Comparison of ENCODE assay signal across 19 mouse cellular contexts in the genomic region with DNA sequence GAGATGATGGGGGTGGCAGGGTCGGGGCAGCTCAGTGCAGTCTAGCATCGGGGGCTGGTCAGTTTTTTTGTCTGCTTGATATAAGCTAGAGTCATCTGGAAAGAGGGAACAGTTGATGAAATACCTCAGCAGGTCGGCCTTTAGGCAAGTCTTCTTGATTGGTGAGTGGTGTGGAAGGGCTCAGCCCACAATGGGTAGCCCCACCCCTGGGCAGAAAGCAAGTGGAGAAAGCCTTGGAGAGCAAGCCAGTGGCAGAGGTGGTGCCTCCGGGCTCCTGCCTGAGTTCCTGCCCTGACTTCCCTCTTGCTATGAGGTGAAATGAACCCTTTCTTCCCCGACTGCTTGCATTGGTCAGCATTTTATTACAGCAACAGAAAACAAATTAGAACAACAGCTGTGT. TPM values are rescaled to one million over a fixed set of nuclear protein-coding genes. Genes with fewer than 3 reads are reported as not detected.
DNase-seq lines count a peak whose midpoint lies in the region; ATAC-seq and TF ChIP-seq lines count a peak whose summit lies in the region.
"Had no signal": no experiment of that assay in that cellular context is flagged by ENCODE, and none has a peak within 500 bp of the region (broad histone marks: within the 10 kb centered on the region; RNA-seq: fewer than 3 reads in every experiment).

No protein-coding gene starts in this region.

- H3K27me3 ChIP-seq in heart, embryonic 14.5 days (ENCODE audit: control insufficient read depth, insufficient read depth, low read length) = no peaks in the 10 kb centered on the region
- no peaks in the 10 kb centered on the region for H3K27me3 ChIP-seq in heart, adult 2 months (ENCODE audit: control insufficient read depth, insufficient read depth, low read length)
- no peaks in the 10 kb centered on the region for H3K27me3 ChIP-seq in limb, embryonic 12.5 days
- H3K27me3 ChIP-seq: heart, embryonic 15.5 days; neural tube, embryonic 15.5 days; stomach, embryonic 15.5 days had no signal

- TF ChIP-seq CTCF in heart, adult 2 months (IDR thresholded peaks at IDR 0.05) = no peak
- no peak for TF ChIP-seq CTCF in left cerebral cortex, adult 2 months (IDR thresholded peaks at IDR 0.05)

- no peak for TF ChIP-seq POLR2A in heart, adult 2 months (IDR thresholded peaks at IDR 0.05; ENCODE audit: insufficient read depth, low read depth, low read length)

- H3K9ac ChIP-seq in heart, embryonic 14.5 days (ENCODE audit: low read length) = peak overlapping the region; percentile 27; the same call in 1 of the 2 replicates
- no peak overlapping the region for H3K9ac ChIP-seq in heart, adult 2 months (ENCODE audit: low read depth, low read length)
- no peak overlapping the region for H3K9ac ChIP-seq in limb, embryonic 12.5 days (replicated peaks)
- H3K9ac ChIP-seq: heart, embryonic 15.5 days; neural tube, embryonic 15.5 days; stomach, embryonic 15.5 days had no signal

- H3K36me3 ChIP-seq in heart, embryonic 14.5 days (ENCODE audit: control insufficient read depth, insufficient read depth, low read length) = peaks cover 18% of the 10 kb centered on the region; the same call in 1 of the 2 replicates
- H3K36me3 ChIP-seq in heart, adult 2 months (ENCODE audit: control insufficient read depth, insufficient read depth, low read length) = no peaks in the 10 kb centered on the region
- peaks cover 20% of the 10 kb centered on the region; the same call in 1 of the 2 replicates for H3K36me3 ChIP-seq in limb, embryonic 12.5 days
- H3K36me3 ChIP-seq: neural tube, embryonic 15.5 days; stomach, embryonic 15.5 days had no signal

- ATAC-seq in heart, embryonic 14.5 days (ENCODE audit: insufficient number of reproducible peaks, insufficient read depth, low FRiP score, low read depth) = no peak
- ATAC-seq in granulocyte monocyte progenitor cell, adult 5-6 weeks (replicated peaks; ENCODE audit: poor library complexity, severe bottlenecking) = 0 out of 2 replicates have a peak, but pooled peaks have one; percentile 23
- ATAC-seq in limb, embryonic 12.5 days (ENCODE audit: insufficient number of reproducible peaks, insufficient read depth, low FRiP score, low TSS enrichment, low read depth) = no peak

- TF ChIP-seq EP300 in heart, adult 2 months (IDR thresholded peaks at IDR 0.05; ENCODE audit: insufficient read depth, low read depth, low read length) = no peak

- intact Hi-C loops in heart, adult 2 months (cut with DNase I) = no loop called here
- intact Hi-C loops in left cerebral cortex, adult 2 months (cut with DNase I) = no loop called here

- no peaks in the 10 kb centered on the region for H3K9me3 ChIP-seq in heart, embryonic 14.5 days (ENCODE audit: control insufficient read depth, low read length)
- no peaks in the 10 kb centered on the region for H3K9me3 ChIP-seq in limb, embryonic 12.5 days
- H3K9me3 ChIP-seq: heart, embryonic 15.5 days; neural tube, embryonic 15.5 days; stomach, embryonic 15.5 days had no signal

- no peak overlapping the region for H3K4me2 ChIP-seq in heart, embryonic 14.5 days (ENCODE audit: low read length)
- H3K4me2 ChIP-seq in limb, embryonic 12.5 days = no peak overlapping the region
- H3K4me2 ChIP-seq: heart, embryonic 15.5 days; neural tube, embryonic 15.5 days; stomach, embryonic 15.5 days had no signal

- DNase-seq in heart, adult 2 months = no peak
- DNase-seq in left cerebral cortex, adult 2 months (ENCODE audit: extremely low spot score in 1 of 2, low spot score in 2 of 2) = no peak
- DNase-seq in left cerebral cortex, adult 8-10 months (ENCODE audit: low spot score in 2 of 2) = no peak
- no peak for DNase-seq in testis, postnatal 14 days (ENCODE audit: low spot score)
- no peak for DNase-seq in retina, postnatal 1 day
- DNase-seq: cerebellum, adult 11-12 months; liver; lung, adult 18-20 months; lung, postnatal 36 days; right cerebral cortex, adult 18-20 months; thymus, postnatal 14 days had no signal

- 55% methylated on average over 5 of the region's 5 CpGs for WGBS in heart, embryonic 14.5 days
- WGBS in heart, adult 2 months = 54% methylated on average over 5 of the region's 5 CpGs
- 42% methylated on average over 5 of the region's 5 CpGs for WGBS in limb, embryonic 12.5 days

- H3K4me3 ChIP-seq in heart, embryonic 14.5 days (ENCODE audit: control insufficient read depth in 1 of 2, insufficient read depth in 1 of 2, low read depth in 1 of 2, low read length in 2 of 2) = no peak overlapping the region
- H3K4me3 ChIP-seq in heart, adult 2 months = no peak overlapping the region
- H3K4me3 ChIP-seq in left cerebral cortex, adult 2 months = no peak overlapping the region
- no peak overlapping the region for H3K4me3 ChIP-seq in limb, embryonic 12.5 days (replicated peaks)
- H3K4me3 ChIP-seq: heart, embryonic 15.5 days; neural tube, embryonic 15.5 days; stomach, embryonic 15.5 days had no signal

- peaks cover 34 to 50% of the 10 kb centered on the region in 2 experiments for H3K4me1 ChIP-seq in heart, embryonic 14.5 days (ENCODE audit: control insufficient read depth in 2 of 2, insufficient read depth in 2 of 2, low read length in 2 of 2)
- H3K4me1 ChIP-seq in heart, adult 2 months (ENCODE audit: control insufficient read depth, insufficient read depth, low read length) = 0 out of 2 replicates have a peak, but pooled peaks cover 1% of the 10 kb centered on the region
- peaks cover 52% of the 10 kb centered on the region for H3K4me1 ChIP-seq in limb, embryonic 12.5 days (replicated peaks)

- H3K27ac ChIP-seq in heart, embryonic 14.5 days (replicated peaks in 1 of 2; ENCODE audit: control insufficient read depth in 1 of 2, insufficient read depth in 1 of 2, low read depth in 2 of 2, low read length in 2 of 2) = no peak overlapping the region
- H3K27ac ChIP-seq in heart, adult 2 months = no peak overlapping the region
- H3K27ac ChIP-seq in left cerebral cortex, adult 2 months = peak overlapping the region; percentile 19; the same call in 1 of the 2 replicates
- peak overlapping the region; percentile 56; the same call in 1 of the 2 replicates for H3K27ac ChIP-seq in limb, embryonic 12.5 days
- H3K27ac ChIP-seq: heart, embryonic 15.5 days; neural tube, embryonic 15.5 days; stomach, embryonic 15.5 days had no signal

- no peaks in the 10 kb centered on the region for H3K79me2 ChIP-seq in heart, adult 2 months (replicated peaks; ENCODE audit: control insufficient read depth, insufficient read depth, low read length)

RNA-seq across cellular contexts. Expression of a gene that starts 23.0 kb away (rescaled TPM):
- polyA plus RNA-seq in heart, embryonic 14.5 days (2014; fragmentation: Nextera tagmentation; extraction: Ambion mirVana) = 51.7 and 52.2 TPM in 2 replicates
- total RNA-seq in heart, adult 2 months (2021) = 10 to 100 TPM; 11.8 to 14.1 TPM
- 5.9 and 8.3 TPM in 2 replicates for polyA plus RNA-seq in heart, adult 2 months (2012; rRNA removed)
- total RNA-seq in left cerebral cortex, adult 2 months (2021) = 100 to 1,000 TPM; 217 to 242 TPM
- 100 to 1,000 TPM; 207 to 245 (median 229) TPM for total RNA-seq in left cerebral cortex, adult 8-10 months (2022)
- 2.1 and 4.6 TPM in 2 replicates for total RNA-seq in granulocyte monocyte progenitor cell, adult 5-6 weeks (2014; fragmentation: Nextera tagmentation)
- total RNA-seq in granulocyte monocyte progenitor cell, adult 5-6 weeks (2017) = 2.5 and 3.2 TPM in 2 replicates
- polyA plus RNA-seq in limb, embryonic 12.5 days (2016; fragmentation: Nextera tagmentation; extraction: Ambion mirVana) = 53.6 and 54.4 TPM in 2 replicates
- total RNA-seq: monocyte, adult 5-6 weeks had no signal

RNA-seq across cellular contexts. Expression of a gene that starts 45.6 kb away (rescaled TPM):
- 0.73 and 0.86 TPM in 2 replicates for polyA plus RNA-seq in heart, embryonic 14.5 days (2014; fragmentation: Nextera tagmentation; extraction: Ambion mirVana)
- 1 to 10 TPM; 7.2 to 8.3 TPM for total RNA-seq in heart, adult 2 months (2021)
- 22.8 and 24.3 TPM in 2 replicates for polyA plus RNA-seq in heart, adult 2 months (2012; rRNA removed)
- total RNA-seq in left cerebral cortex, adult 2 months (2021) = under 1 TPM; 0.51 to 0.52 TPM
- 1 to 10 TPM in 1 of 4 experiments, under 1 TPM in 3; 0.28 to 1.1 (median 0.42) TPM for total RNA-seq in left cerebral cortex, adult 8-10 months (2022)
- total RNA-seq in granulocyte monocyte progenitor cell, adult 5-6 weeks (2014; fragmentation: Nextera tagmentation) = 0.09 TPM in 1 of 2 replicates, not detected in the other
- total RNA-seq in granulocyte monocyte progenitor cell, adult 5-6 weeks (2017) = 0.15 TPM in 1 of 2 replicates, not detected in the other
- 0.19 TPM in 1 of 2 replicates, not detected in the other for polyA plus RNA-seq in limb, embryonic 12.5 days (2016; fragmentation: Nextera tagmentation; extraction: Ambion mirVana)
- total RNA-seq: common myeloid progenitor, adult 5-6 weeks; monocyte, adult 5-6 weeks had no signal

Comparison
In these comparisons a context has a peak if more than half of its experiments do, and no peak if none do; other contexts are left out.
1. H3K27ac ChIP-seq: peak in left cerebral cortex, adult 2 months (single experiment) and limb, embryonic 12.5 days (single experiment); none in heart, embryonic 14.5 days (0 of 2) and heart, adult 2 months (single experiment).
2. RNA of a gene that starts 23.0 kb away (total RNA-seq): 217 to 242 TPM in left cerebral cortex, adult 2 months and 207 to 245 TPM in left cerebral cortex, adult 8-10 months; 11.8 to 14.1 TPM in heart, adult 2 months and 2.1 to 4.6 TPM in granulocyte monocyte progenitor cell, adult 5-6 weeks; every median in the first group is over 10 times any median in the second.